Mouse (Mus musculus) midbrain, embryonic 15.5 days (tissue): ENCODE results near the gene Prkag3. TPM values are rescaled to one million over a fixed set of nuclear protein-coding genes. Genes with fewer than 3 reads are reported as not detected.
A peak's percentile ranks its signal among the peaks of the same experiment; 100 is the strongest.

Source experiments
- ATAC-seq: fragments of 200-750 bp; cut with Nextera tagmentation; replicated peaks from 2 replicates; pipeline ENCODE4 v1.8.0; 2017; ENCODE audit warnings: moderate TSS enrichment
- H3K27ac ChIP-seq: fragments of 300-500 bp; sonication (generic); 2 replicates; pipeline ENCODE4 v1.5.1; 2015; ENCODE audit warnings: mild to moderate bottlenecking, inconsistent platforms
- H3K27me3 ChIP-seq: fragments of 300-500 bp; sonication (generic); replicated peaks from 2 replicates; pipeline ENCODE4 v1.6.1; 2015; ENCODE audit warnings: inconsistent platforms
- H3K36me3 ChIP-seq: fragments of 300-500 bp; sonication (generic); replicated peaks from 2 replicates; pipeline ENCODE4 v1.6.1; 2015; ENCODE audit warnings: inconsistent platforms
- H3K4me1 ChIP-seq: fragments of 300-500 bp; sonication (generic); 2 replicates; pipeline ENCODE4 v1.6.1; 2015; ENCODE audit warnings: inconsistent platforms
- H3K4me2 ChIP-seq: fragments of 300-500 bp; sonication (generic); 2 replicates; pipeline ENCODE4 v1.6.1; 2015; ENCODE audit warnings: inconsistent platforms, mild to moderate bottlenecking, moderate library complexity
- H3K4me3 ChIP-seq: fragments of 300-500 bp; sonication (generic); 2 replicates; pipeline ENCODE4 v1.5.1; 2015; ENCODE audit warnings: mild to moderate bottlenecking, inconsistent platforms
- H3K9ac ChIP-seq: fragments of 300-500 bp; sonication (generic); 2 replicates; pipeline ENCODE4 v1.6.1; 2015; ENCODE audit warnings: mild to moderate bottlenecking, inconsistent platforms
- H3K9me3 ChIP-seq: fragments of 300-500 bp; sonication (generic); 2 replicates; pipeline ENCODE4 v1.6.1; 2016; ENCODE audit warnings: inconsistent platforms
- WGBS: fragments of 180-500 bp; shearing (Covaris S2); methylation state at CpG from one replicate; pipeline ENCODE4 v1.1.7; 2015; ENCODE audit warnings: mixed read lengths; 5-methylcytosine and 5-hydroxymethylcytosine counted together
- polyA plus RNA-seq: library from polyadenylated mRNA; unstranded; fragments of >200 nt; fragmentation: Nextera tagmentation; extraction: Ambion mirVana; gene quantifications from 2 replicates; pipeline ENCODE4 v1.2.1, GENCODE M21; 2015

Prkag3 gene
- polyA plus RNA-seq, 1 experiment from 2014 or later = not detected

DNA sequence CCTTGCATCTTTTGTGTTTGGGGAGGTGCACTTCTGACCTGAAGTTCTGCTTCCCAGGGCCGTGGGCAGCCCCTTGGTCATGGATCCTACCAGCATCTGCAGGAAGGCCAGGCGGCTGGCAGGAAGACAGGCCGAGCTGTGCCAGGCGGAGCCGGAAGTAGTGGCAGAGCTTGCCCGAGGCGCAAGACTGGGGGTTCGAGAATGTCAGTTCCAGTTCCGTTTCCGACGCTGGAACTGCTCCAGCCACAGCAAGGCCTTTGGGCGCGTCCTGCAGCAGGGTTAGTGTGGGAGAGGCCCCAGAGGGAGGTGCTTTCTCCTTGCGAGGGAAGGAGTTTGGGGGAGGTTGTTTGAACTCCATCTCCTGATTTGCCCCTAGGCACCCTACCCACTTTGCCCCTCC is 33.0 kb upstream of the Prkag3 start:
- Histone ChIP-seq H3K4me2 (no peak overlapping the region), H3K9ac (no peak overlapping the region), H3K36me3 (no peaks in the 10 kb centered on the region), H3K9me3 (no peaks in the 10 kb centered on the region), H3K4me1 (peaks cover 18% of the 10 kb centered on the region), H3K27ac (no peak overlapping the region), H3K4me3 (no peak overlapping the region), H3K27me3 (peaks cover 81% of the 10 kb centered on the region)
- WGBS = 18% methylated on average over 14 of the region's 14 CpGs
- ATAC-seq = no peak

DNA sequence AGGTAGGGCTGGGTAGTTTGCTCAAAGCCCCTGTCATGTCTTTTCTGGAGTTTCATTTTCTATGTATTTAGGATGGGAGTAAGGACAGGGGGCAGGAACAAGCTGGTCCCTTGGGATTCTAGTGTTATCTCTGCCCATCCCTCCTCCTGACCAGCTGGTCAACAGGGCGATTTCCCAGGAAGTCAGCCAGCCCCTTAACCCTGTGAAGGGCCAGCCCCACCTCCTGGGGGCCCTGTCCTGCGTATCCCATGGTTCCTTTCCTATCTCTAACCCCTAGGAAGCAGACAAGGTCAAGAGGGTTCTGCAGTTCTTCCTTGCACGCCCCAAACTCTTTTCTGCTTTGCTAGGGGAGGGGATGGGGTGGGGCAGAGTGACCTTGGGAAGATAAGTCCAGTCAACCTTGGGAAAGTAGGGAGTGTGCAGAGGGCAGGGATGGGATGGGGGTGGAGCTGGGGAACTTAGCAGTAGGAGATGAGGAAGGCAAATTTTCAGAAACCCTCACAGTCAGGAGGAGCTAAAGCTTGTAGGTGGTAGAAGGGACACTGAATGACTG is 30.0 kb upstream of the Prkag3 start:
- Histone ChIP-seq H3K27me3 (peaks cover 76% of the 10 kb centered on the region), H3K9me3 (no peaks in the 10 kb centered on the region), H3K9ac (no peak overlapping the region), H3K4me2 (no peak overlapping the region), H3K27ac (no peak overlapping the region), H3K4me3 (no peak overlapping the region), H3K36me3 (no peaks in the 10 kb centered on the region), H3K4me1 (peaks cover 12% of the 10 kb centered on the region)
- ATAC-seq = no peak
- WGBS = 32% methylated on average over 3 of the region's 3 CpGs

DNA sequence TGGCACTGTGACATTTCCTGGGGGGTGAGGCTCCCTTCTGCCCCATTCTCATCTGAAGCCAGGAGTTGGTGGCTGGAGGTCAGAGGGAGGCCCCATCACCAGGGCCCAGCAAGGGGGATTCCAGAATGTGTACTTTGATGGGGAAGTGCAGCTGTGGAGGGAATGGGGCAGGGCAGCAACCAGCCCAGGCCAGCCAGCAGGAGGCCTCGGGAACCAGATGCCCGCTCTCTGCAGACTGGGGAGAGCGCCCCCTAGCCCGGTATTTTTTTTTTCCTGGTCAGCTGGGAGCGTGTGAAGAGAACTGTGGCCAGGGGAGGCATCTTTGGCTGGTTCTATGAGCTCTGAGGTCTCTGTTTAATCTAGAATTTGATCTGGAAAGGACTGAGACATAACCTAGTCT is 26.8 kb upstream of the Prkag3 start:
- WGBS = 4% methylated on average over 5 of the region's 5 CpGs
- Histone ChIP-seq H3K36me3 (no peaks in the 10 kb centered on the region), H3K4me1 (peaks cover 24% of the 10 kb centered on the region), H3K9me3 (no peaks in the 10 kb centered on the region), H3K27me3 (peaks cover 75% of the 10 kb centered on the region), H3K9ac (no peak overlapping the region), H3K4me3 (no peak overlapping the region), H3K27ac (no peak overlapping the region), H3K4me2 (no peak overlapping the region)
- ATAC-seq = no peak

DNA sequence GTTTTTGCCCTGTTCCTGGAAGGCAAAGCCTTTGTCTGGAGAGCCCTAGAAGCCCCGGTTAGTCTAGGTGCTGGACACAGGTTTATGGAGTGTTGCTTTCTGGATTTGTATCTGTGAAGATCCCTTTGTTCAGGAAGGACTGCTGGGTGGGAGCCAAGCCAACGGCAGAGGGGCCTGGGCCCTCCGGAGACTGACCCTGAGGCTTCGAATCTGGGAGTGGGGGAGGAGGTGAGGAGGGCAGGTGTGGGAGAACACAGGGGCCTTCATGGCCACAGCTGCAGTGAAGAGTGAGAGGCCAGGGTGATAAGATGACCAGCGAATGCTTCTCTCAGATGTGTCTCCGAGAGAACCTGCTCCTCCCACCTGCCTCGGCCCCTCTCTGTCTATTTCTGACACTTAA is 25.0 kb upstream of the Prkag3 start:
- ATAC-seq = no peak
- peaks cover 33% of the 10 kb centered on the region for H3K4me1 ChIP-seq
- H3K36me3 ChIP-seq = no peaks in the 10 kb centered on the region
- peaks cover 81% of the 10 kb centered on the region for H3K27me3 ChIP-seq
- H3K9me3 ChIP-seq = no peaks in the 10 kb centered on the region
- 16% methylated on average over 7 of the region's 7 CpGs for WGBS
- H3K4me2 ChIP-seq = no peak overlapping the region
- H3K27ac ChIP-seq = no peak overlapping the region
- H3K9ac ChIP-seq = no peak overlapping the region
- no peak overlapping the region for H3K4me3 ChIP-seq

DNA sequence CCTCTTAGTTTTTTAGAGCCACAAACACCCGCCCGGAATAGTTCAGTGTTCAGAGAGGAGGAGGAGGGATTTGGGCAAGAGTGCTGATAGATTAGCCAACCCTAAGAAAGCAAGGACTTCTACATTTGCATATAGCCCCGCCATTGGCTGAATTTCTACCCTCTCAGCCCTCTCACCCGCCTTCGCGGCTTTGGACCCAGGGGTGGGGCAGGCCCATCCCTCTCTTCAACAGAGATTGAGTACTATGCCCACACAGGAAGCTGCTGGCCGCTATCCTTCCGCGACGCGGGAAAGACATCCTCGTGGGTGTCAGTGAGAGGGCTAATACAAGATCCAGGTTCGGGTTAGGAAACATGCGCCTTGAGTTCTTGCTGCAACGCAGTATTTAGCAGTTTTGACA is 24.1 kb upstream of the Prkag3 start:
- ATAC-seq = peak; percentile 78

DNA sequence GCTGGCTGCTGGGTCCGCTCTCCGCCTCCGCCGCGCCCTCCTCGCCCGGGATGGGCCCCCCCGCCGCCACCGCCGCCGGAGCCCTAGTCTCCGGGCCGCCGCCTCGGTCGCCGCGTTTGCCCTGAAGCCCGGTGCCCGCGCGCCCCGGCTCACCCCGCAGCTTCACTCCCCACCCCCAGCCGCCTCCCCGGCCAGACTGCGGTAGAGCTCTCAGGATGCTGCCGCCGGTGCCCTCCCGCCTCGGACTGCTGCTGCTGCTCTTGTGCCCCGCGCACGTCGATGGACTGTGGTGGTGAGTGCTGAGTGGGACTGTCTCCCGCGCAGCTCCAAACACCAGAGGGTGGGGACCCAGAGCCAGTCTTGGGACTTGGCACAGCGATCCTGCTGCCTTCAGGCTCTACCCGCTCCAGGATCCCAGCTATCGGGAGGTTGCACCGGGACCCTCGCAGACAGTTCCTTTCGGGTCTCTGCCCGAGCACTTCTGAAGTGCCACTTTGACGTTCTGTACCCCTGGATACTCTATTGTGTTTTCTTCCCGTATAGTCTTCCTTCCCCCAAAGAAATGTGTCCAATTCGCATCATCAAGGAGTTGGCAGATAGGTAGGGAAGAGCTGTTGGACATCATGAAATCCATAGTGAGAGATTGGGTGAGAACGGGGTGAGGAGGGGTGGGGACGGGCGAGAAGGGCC is 23.1 kb upstream of the Prkag3 start:
- no peaks in the 10 kb centered on the region for H3K9me3 ChIP-seq

More for the DNA sequence above, 24.1 kb upstream of the Prkag3 start:
- Histone ChIP-seq H3K9ac (no peak overlapping the region), H3K4me1 (peaks cover 33% of the 10 kb centered on the region), H3K36me3 (no peaks in the 10 kb centered on the region), H3K4me2 (peak overlapping the region; percentile 94), H3K4me3 (0 out of 2 replicates have a peak overlapping the region, but pooled peaks have one; percentile 12), H3K27ac (no peak overlapping the region), H3K9me3 (no peaks in the 10 kb centered on the region), H3K27me3 (peaks cover 82% of the 10 kb centered on the region)
- WGBS = under 1% methylated on average over 15 of the region's 15 CpGs

DNA sequence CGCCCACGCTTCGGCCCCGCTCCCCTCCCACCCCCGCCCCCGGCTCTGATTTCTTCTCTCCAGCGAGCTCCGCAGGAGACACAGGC is 22.7 kb upstream of the Prkag3 start, which contains the start of gene Wnt6:
Gene Wnt6 (plus strand): TSS at position 48 of the 86 bp plus-strand sequence.
- no peaks in the 10 kb centered on the region for H3K9me3 ChIP-seq
- no peak for ATAC-seq
- 0% methylated on average over 1 of the region's 8 CpGs for WGBS
- peaks cover 86% of the 10 kb centered on the region for H3K27me3 ChIP-seq
- no peak within 1 kb of the TSS for H3K27ac ChIP-seq
- H3K9ac ChIP-seq = peak within 1 kb of the TSS; percentile 43
- H3K4me1 ChIP-seq = peaks cover 33% of the 10 kb centered on the region
- no peaks in the 10 kb centered on the region for H3K36me3 ChIP-seq
- H3K4me2 ChIP-seq = peak within 1 kb of the TSS; percentile 94
- peak within 1 kb of the TSS; percentile 46 for H3K4me3 ChIP-seq

More for the DNA sequence above, 23.1 kb upstream of the Prkag3 start:
- Histone ChIP-seq H3K36me3 (no peaks in the 10 kb centered on the region), H3K4me3 (peak overlapping the region; percentile 46), H3K27ac (no peak overlapping the region), H3K4me2 (peak overlapping the region; percentile 94), H3K27me3 (peaks cover 86% of the 10 kb centered on the region), H3K4me1 (peaks cover 33% of the 10 kb centered on the region), H3K9ac (peak overlapping the region; percentile 43)
- ATAC-seq = no peak
- WGBS = 1% methylated on average over 48 of the region's 51 CpGs

DNA sequence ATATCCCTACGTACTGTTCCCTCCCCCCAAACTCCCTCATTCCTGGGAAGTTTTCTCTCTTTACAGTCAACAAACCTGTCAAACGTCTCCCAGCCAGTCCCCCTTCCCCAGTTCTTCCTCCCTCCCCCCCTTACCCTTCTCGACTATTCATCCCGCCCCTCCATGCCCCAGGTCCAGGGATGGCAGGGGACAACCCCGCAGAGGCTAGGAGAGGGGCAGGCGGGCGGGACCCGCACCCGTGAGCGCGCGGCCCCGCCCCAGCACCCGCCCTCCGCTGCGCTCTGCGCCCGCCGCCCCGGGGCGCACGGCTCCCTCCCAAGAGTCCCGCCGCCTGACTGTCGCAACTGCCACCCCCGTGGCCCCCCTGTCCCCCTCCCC is 22.4 kb upstream of the Prkag3 start:
- Histone ChIP-seq H3K4me1 (peaks cover 33% of the 10 kb centered on the region), H3K9ac (peak overlapping the region; percentile 43; the same call in 1 of the 2 replicates), H3K36me3 (no peaks in the 10 kb centered on the region), H3K4me2 (peak overlapping the region; percentile 94), H3K27me3 (peaks cover 86% of the 10 kb centered on the region), H3K9me3 (no peaks in the 10 kb centered on the region), H3K4me3 (peak overlapping the region; percentile 46), H3K27ac (no peak overlapping the region)
- no peak for ATAC-seq
- WGBS = 1% methylated on average over 18 of the region's 26 CpGs

DNA sequence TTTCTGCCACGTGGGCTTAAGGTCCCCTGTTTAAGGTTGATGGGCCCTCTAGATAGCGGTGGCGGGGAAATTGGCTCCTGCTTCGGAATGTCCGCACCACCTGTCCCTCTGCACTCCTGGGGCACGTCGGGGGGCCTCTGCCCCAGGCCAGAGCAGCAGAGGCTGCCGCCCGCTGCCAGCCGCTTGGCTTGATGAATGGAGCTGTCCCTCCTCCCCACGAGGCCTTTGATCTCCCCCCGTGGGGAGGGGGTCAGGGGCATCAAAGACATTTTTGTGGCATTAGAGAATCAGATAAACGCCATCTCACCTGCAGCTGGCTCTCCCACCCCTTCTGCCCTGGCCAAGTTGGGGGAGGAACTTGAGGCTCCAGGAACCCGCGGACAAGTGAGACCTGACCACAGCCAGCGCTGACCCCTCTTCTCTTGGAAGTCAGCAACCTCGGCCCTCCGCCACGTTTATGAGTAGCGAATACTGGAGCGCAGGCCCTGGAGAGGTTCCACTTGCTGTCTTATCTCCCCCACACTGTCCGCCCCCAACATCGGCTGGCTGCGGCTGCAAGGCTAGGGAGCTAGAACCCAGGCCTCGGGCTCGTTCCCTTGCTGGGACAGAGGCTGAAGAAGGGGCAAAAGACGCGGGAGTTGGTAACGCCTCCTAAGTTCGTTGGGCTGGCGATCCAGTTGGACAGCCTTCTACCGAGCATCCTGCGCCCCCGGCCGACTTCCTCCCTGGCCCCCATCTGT is 21.9 kb upstream of the Prkag3 start:
- Histone ChIP-seq H3K36me3 (no peaks in the 10 kb centered on the region), H3K9ac (peak overlapping the region; percentile 43; the same call in 1 of the 2 replicates), H3K4me1 (peaks cover 33% of the 10 kb centered on the region), H3K27ac (no peak overlapping the region), H3K9me3 (no peaks in the 10 kb centered on the region), H3K27me3 (peaks cover 81% of the 10 kb centered on the region), H3K4me3 (peak overlapping the region; percentile 46), H3K4me2 (peak overlapping the region; percentile 94)
- WGBS = under 1% methylated on average over 35 of the region's 35 CpGs
- ATAC-seq = no peak

DNA sequence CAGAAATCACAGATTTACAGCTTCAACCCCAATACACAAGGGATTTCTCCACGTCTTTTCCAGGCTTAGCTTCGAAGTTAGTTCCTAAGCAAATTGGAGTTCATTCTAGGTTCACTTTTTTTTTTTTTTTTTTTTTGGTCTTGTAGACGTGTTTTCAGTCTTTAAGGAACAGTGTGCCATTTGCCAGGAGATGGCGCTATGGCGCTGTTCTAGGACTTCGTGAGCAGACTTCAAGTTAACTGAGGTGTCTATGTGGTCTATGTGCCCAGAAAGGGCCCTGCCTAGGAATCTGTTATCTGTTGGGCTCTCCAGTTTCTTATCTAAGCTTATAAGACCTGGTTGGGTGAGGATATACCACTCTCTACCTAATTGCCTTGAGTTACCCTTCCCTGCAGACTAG is 14.1 kb upstream of the Prkag3 start:
- H3K4me1 ChIP-seq = no peaks in the 10 kb centered on the region
- no peak overlapping the region for H3K27ac ChIP-seq
- H3K4me3 ChIP-seq = no peak overlapping the region
- H3K36me3 ChIP-seq = no peaks in the 10 kb centered on the region
- H3K9ac ChIP-seq = no peak overlapping the region
- 4% methylated on average over 6 of the region's 6 CpGs for WGBS
- peaks cover 12% of the 10 kb centered on the region for H3K27me3 ChIP-seq
- ATAC-seq = no peak
- H3K9me3 ChIP-seq = no peaks in the 10 kb centered on the region
- H3K4me2 ChIP-seq = no peak overlapping the region

DNA sequence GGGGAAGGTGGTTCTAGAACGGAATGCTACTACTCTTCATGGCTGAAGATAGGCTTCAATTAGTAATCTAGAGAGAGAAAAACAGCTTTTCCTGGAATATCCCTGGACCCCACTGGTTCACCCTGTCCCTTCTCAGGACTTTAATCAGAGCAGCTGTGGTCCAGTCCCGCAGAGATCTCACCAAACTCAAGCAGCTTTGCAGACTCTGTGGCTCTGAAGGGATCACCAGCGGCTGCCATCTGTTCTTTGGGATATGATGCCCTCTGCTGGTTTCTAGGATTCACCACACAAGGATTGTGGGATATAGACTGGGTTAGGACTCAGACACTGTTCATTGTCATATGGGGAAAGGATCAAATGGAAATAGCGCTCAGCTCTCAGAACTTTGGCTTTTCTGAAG is 10.8 kb upstream of the Prkag3 start:
- H3K36me3 ChIP-seq = no peaks in the 10 kb centered on the region
- no peak overlapping the region for H3K27ac ChIP-seq
- H3K4me3 ChIP-seq = no peak overlapping the region
- H3K27me3 ChIP-seq = peaks cover 3% of the 10 kb centered on the region; the same call in 1 of the 2 replicates
- no peak overlapping the region for H3K4me2 ChIP-seq
- ATAC-seq = no peak
- H3K4me1 ChIP-seq = no peaks in the 10 kb centered on the region
- 30% methylated on average over 4 of the region's 4 CpGs for WGBS
- no peaks in the 10 kb centered on the region for H3K9me3 ChIP-seq
- H3K9ac ChIP-seq = no peak overlapping the region

DNA sequence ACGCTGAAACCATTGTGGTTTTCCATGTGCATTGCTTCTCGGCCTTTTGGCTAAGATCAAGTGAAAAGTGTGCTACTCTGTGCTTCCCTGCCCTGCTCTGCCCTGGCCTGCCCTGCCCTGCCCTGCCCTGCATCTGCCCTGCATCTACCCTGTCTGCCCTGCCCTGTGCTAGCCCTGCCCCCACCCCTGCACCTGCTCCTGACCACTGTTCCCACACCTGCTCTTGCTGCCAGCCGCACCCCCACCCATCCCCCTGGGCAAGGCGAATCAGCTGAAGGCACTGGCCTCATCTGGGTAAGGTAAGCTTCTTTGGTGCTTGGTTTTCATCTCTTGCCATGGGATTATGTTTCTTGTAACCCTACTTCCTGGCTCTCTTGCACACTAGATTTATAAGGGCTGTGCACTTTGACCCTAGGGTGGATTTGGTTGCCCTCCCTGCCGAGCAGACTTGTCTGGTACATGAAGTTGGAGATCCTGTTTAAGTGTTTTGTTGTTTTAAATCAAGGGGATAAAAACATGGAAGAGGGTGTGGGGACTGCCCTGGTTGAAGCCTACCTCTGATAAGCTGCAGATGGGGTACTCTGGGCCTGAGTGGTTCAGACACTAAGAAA is 5.3 kb upstream of the Prkag3 start:
- Histone ChIP-seq H3K4me3 (no peak overlapping the region), H3K9ac (no peak overlapping the region), H3K4me2 (no peak overlapping the region), H3K4me1 (no peaks in the 10 kb centered on the region), H3K27ac (no peak overlapping the region), H3K36me3 (no peaks in the 10 kb centered on the region), H3K9me3 (no peaks in the 10 kb centered on the region), H3K27me3 (no peaks in the 10 kb centered on the region; the same call in 1 of the 2 replicates)
- WGBS = 75% methylated on average over 5 of the region's 5 CpGs
- no peak for ATAC-seq
